Mouse (Mus musculus): ENCODE results near the gene Smim1. TPM values are rescaled to one million over a fixed set of nuclear protein-coding genes. Genes with fewer than 3 reads are reported as not detected.
A peak's percentile ranks its signal among the peaks of the same experiment; 100 is the strongest.

Gene Smim1
- polyA plus RNA-seq, 1 experiment from 2014 or later = 104 TPM

GRCm38 (mm10) chr4:154011646-154012089 is 14.4 kb downstream of the Smim1 start, which contains the start of gene Lrrc47:
TSS of gene Lrrc47 (plus strand) at chr4:154011731.
- peak; percentile 89 for ATAC-seq (replicated peaks; ENCODE audit: insufficient number of reproducible peaks, low FRiP score, low TSS enrichment)
- H3K27me3 ChIP-seq (ENCODE audit: control insufficient read depth, insufficient read depth, low read length) = no peaks in the 10 kb centered on the region
- peaks cover 14% of the 10 kb centered on the region for H3K36me3 ChIP-seq (ENCODE audit: control insufficient read depth, insufficient read depth, low read length)
- H3K27ac ChIP-seq (ENCODE audit: low read depth, low read length) = peak within 1 kb of the TSS; percentile 68
- WGBS (ENCODE audit: insufficient replicate concordance) = under 1% methylated on average over 50 of the region's 59 CpGs
- H3K9me3 ChIP-seq (replicated peaks; ENCODE audit: control insufficient read depth, low read length) = no peaks in the 10 kb centered on the region
- peaks cover 13% of the 10 kb centered on the region for H3K4me1 ChIP-seq (ENCODE audit: control insufficient read depth, insufficient read depth, low read length)
- peak within 1 kb of the TSS; percentile 93 for H3K9ac ChIP-seq (ENCODE audit: low read depth, low read length)
- H3K4me2 ChIP-seq = peak within 1 kb of the TSS; percentile 89
- peak within 1 kb of the TSS; percentile 100 for H3K4me3 ChIP-seq (ENCODE audit: low read depth, low read length)

- 28% methylated on average over 13 of the region's 13 CpGs for WGBS (ENCODE audit: insufficient replicate concordance)
- H3K4me3 ChIP-seq (ENCODE audit: low read depth, low read length) = peak overlapping the region; percentile 100
- H3K36me3 ChIP-seq (ENCODE audit: control insufficient read depth, insufficient read depth, low read length) = peaks cover 13% of the 10 kb centered on the region
- peak overlapping the region; percentile 93 for H3K9ac ChIP-seq (ENCODE audit: low read depth, low read length)
- H3K4me1 ChIP-seq (ENCODE audit: control insufficient read depth, insufficient read depth, low read length) = peaks cover 13% of the 10 kb centered on the region
- H3K27me3 ChIP-seq (ENCODE audit: control insufficient read depth, insufficient read depth, low read length) = no peaks in the 10 kb centered on the region
- H3K9me3 ChIP-seq (replicated peaks; ENCODE audit: control insufficient read depth, low read length) = no peaks in the 10 kb centered on the region
- H3K27ac ChIP-seq (ENCODE audit: low read depth, low read length) = peak overlapping the region; percentile 46; the same call in 1 of the 2 replicates
- peak overlapping the region; percentile 89 for H3K4me2 ChIP-seq
- no peak for ATAC-seq (replicated peaks; ENCODE audit: insufficient number of reproducible peaks, low FRiP score, low TSS enrichment)
Observed at GRCm38 (mm10) chr4:154010907-154011645, 15.0 kb downstream of the Smim1 start.

- no peak overlapping the region for H3K9ac ChIP-seq (ENCODE audit: low read depth, low read length)
- WGBS (ENCODE audit: insufficient replicate concordance) = 79% methylated on average over 4 of the region's 4 CpGs
- peaks cover 4% of the 10 kb centered on the region for H3K4me1 ChIP-seq (ENCODE audit: control insufficient read depth, insufficient read depth, low read length)
- no peak overlapping the region for H3K4me2 ChIP-seq
- no peaks in the 10 kb centered on the region for H3K9me3 ChIP-seq (replicated peaks; ENCODE audit: control insufficient read depth, low read length)
- H3K4me3 ChIP-seq (ENCODE audit: low read depth, low read length) = no peak overlapping the region
- H3K36me3 ChIP-seq (ENCODE audit: control insufficient read depth, insufficient read depth, low read length) = peaks cover 11% of the 10 kb centered on the region; the same call in 1 of the 2 replicates
- H3K27me3 ChIP-seq (ENCODE audit: control insufficient read depth, insufficient read depth, low read length) = no peaks in the 10 kb centered on the region
- ATAC-seq (replicated peaks; ENCODE audit: insufficient number of reproducible peaks, low FRiP score, low TSS enrichment) = no peak
- H3K27ac ChIP-seq (ENCODE audit: low read depth, low read length) = no peak overlapping the region
Observed at GRCm38 (mm10) chr4:154007759-154008158, 18.3 kb downstream of the Smim1 start.

- H3K27ac ChIP-seq (ENCODE audit: low read depth, low read length) = no peak overlapping the region
- ATAC-seq (replicated peaks; ENCODE audit: insufficient number of reproducible peaks, low FRiP score, low TSS enrichment) = no peak
- no peaks in the 10 kb centered on the region for H3K27me3 ChIP-seq (ENCODE audit: control insufficient read depth, insufficient read depth, low read length)
- H3K4me1 ChIP-seq (ENCODE audit: control insufficient read depth, insufficient read depth, low read length) = no peaks in the 10 kb centered on the region
- H3K4me2 ChIP-seq = no peak overlapping the region
- H3K9ac ChIP-seq (ENCODE audit: low read depth, low read length) = no peak overlapping the region
- 89% methylated on average over 6 of the region's 6 CpGs for WGBS (ENCODE audit: insufficient replicate concordance)
- no peaks in the 10 kb centered on the region for H3K9me3 ChIP-seq (replicated peaks; ENCODE audit: control insufficient read depth, low read length)
- H3K36me3 ChIP-seq (ENCODE audit: control insufficient read depth, insufficient read depth, low read length) = peaks cover 13% of the 10 kb centered on the region; the same call in 1 of the 2 replicates
- H3K4me3 ChIP-seq (ENCODE audit: low read depth, low read length) = no peak overlapping the region
Observed at GRCm38 (mm10) chr4:154006264-154006663, 19.8 kb downstream of the Smim1 start.

GRCm38 (mm10) chr4:154005488-154005887 is 20.5 kb downstream of the Smim1 start:
- WGBS (ENCODE audit: insufficient replicate concordance) = 83% methylated on average over 5 of the region's 5 CpGs
- ATAC-seq (replicated peaks; ENCODE audit: insufficient number of reproducible peaks, low FRiP score, low TSS enrichment) = no peak
- H3K36me3 ChIP-seq (ENCODE audit: control insufficient read depth, insufficient read depth, low read length) = peaks cover 13% of the 10 kb centered on the region; the same call in 1 of the 2 replicates

GRCm38 (mm10) chr4:153993505-153993904 is 32.5 kb downstream of the Smim1 start:
- Histone ChIP-seq H3K36me3 (ENCODE audit: control insufficient read depth, insufficient read depth, low read length) (peaks cover 34% of the 10 kb centered on the region), H3K27ac (ENCODE audit: low read depth, low read length) (no peak overlapping the region), H3K4me1 (ENCODE audit: control insufficient read depth, insufficient read depth, low read length) (no peaks in the 10 kb centered on the region), H3K9me3 (replicated peaks; ENCODE audit: control insufficient read depth, low read length) (no peaks in the 10 kb centered on the region), H3K27me3 (ENCODE audit: control insufficient read depth, insufficient read depth, low read length) (no peaks in the 10 kb centered on the region), H3K9ac (ENCODE audit: low read depth, low read length) (no peak overlapping the region), H3K4me3 (ENCODE audit: low read depth, low read length) (no peak overlapping the region), H3K4me2 (no peak overlapping the region)
- ATAC-seq (replicated peaks; ENCODE audit: insufficient number of reproducible peaks, low FRiP score, low TSS enrichment) = no peak
- 85% methylated on average over 8 of the region's 8 CpGs for WGBS (ENCODE audit: insufficient replicate concordance)

More at GRCm38 (mm10) chr4:154005488-154005887, 20.5 kb downstream of the Smim1 start:
- Histone ChIP-seq H3K4me3 (ENCODE audit: low read depth, low read length) (no peak overlapping the region), H3K9me3 (replicated peaks; ENCODE audit: control insufficient read depth, low read length) (no peaks in the 10 kb centered on the region), H3K27me3 (ENCODE audit: control insufficient read depth, insufficient read depth, low read length) (no peaks in the 10 kb centered on the region), H3K27ac (ENCODE audit: low read depth, low read length) (no peak overlapping the region), H3K9ac (ENCODE audit: low read depth, low read length) (no peak overlapping the region), H3K4me1 (ENCODE audit: control insufficient read depth, insufficient read depth, low read length) (no peaks in the 10 kb centered on the region), H3K4me2 (no peak overlapping the region)

- 92% methylated on average over 10 of the region's 10 CpGs for WGBS (ENCODE audit: insufficient replicate concordance)
- H3K36me3 ChIP-seq (ENCODE audit: control insufficient read depth, insufficient read depth, low read length) = peaks cover 33% of the 10 kb centered on the region
- no peak for ATAC-seq (replicated peaks; ENCODE audit: insufficient number of reproducible peaks, low FRiP score, low TSS enrichment)
Observed at GRCm38 (mm10) chr4:153992715-153993114, 33.3 kb downstream of the Smim1 start.

GRCm38 (mm10) chr4:153980470-153980869 is 45.6 kb downstream of the Smim1 start:
- ATAC-seq (replicated peaks; ENCODE audit: insufficient number of reproducible peaks, low FRiP score, low TSS enrichment) = no peak
- no peaks in the 10 kb centered on the region for H3K27me3 ChIP-seq (ENCODE audit: control insufficient read depth, insufficient read depth, low read length)
- peaks cover 4% of the 10 kb centered on the region for H3K4me1 ChIP-seq (ENCODE audit: control insufficient read depth, insufficient read depth, low read length)
- H3K27ac ChIP-seq (ENCODE audit: low read depth, low read length) = no peak overlapping the region
- whole genome bisulfite sequencing (ENCODE audit: insufficient replicate concordance) = 88% methylated on average over 11 of the region's 11 CpGs
- H3K4me2 ChIP-seq = no peak overlapping the region
- no peak overlapping the region for H3K4me3 ChIP-seq (ENCODE audit: low read depth, low read length)
- no peak overlapping the region for H3K9ac ChIP-seq (ENCODE audit: low read depth, low read length)
- H3K36me3 ChIP-seq (ENCODE audit: control insufficient read depth, insufficient read depth, low read length) = peaks cover 25% of the 10 kb centered on the region
- H3K9me3 ChIP-seq (replicated peaks; ENCODE audit: control insufficient read depth, low read length) = no peaks in the 10 kb centered on the region

More at GRCm38 (mm10) chr4:153992715-153993114, 33.3 kb downstream of the Smim1 start:
- Histone ChIP-seq H3K9me3 (replicated peaks; ENCODE audit: control insufficient read depth, low read length) (no peaks in the 10 kb centered on the region), H3K4me1 (ENCODE audit: control insufficient read depth, insufficient read depth, low read length) (no peaks in the 10 kb centered on the region), H3K9ac (ENCODE audit: low read depth, low read length) (no peak overlapping the region), H3K4me3 (ENCODE audit: low read depth, low read length) (no peak overlapping the region), H3K4me2 (no peak overlapping the region), H3K27ac (ENCODE audit: low read depth, low read length) (no peak overlapping the region), H3K27me3 (ENCODE audit: control insufficient read depth, insufficient read depth, low read length) (no peaks in the 10 kb centered on the region)
